Mouse (Mus musculus) hindbrain, embryonic 14.5 days (tissue): Measurements from ENCODE around the gene Dnaja2. TPM values are rescaled to one million over a fixed set of nuclear protein-coding genes. Genes with fewer than 3 reads are reported as not detected.
A peak's percentile ranks its signal among the peaks of the same experiment; 100 is the strongest.

Source experiments
- ATAC-seq: fragments of 200-750 bp; cut with Nextera tagmentation; 2 replicates; pipeline ENCODE4 v1.8.0; 2017; ENCODE audit warnings: moderate number of reproducible peaks, mild to moderate bottlenecking, moderate TSS enrichment, moderate library complexity; ENCODE audit not compliant: low FRiP score
- DNase-seq: peaks from one replicate; pipeline ENCODE4 v3.0.0-alpha.2; 2015; ENCODE audit warnings: low spot score
- H3K27ac ChIP-seq: fragments of 300-500 bp; sonication (generic); 2 replicates; pipeline ENCODE4 v1.5.1; 2014; ENCODE audit warnings: mild to moderate bottlenecking, moderate library complexity
- H3K27me3 ChIP-seq: fragments of 300-500 bp; sonication (generic); 2 replicates; pipeline ENCODE4 v1.6.1; 2014; ENCODE audit warnings: mild to moderate bottlenecking, low read length, mixed read lengths; ENCODE audit not compliant: control insufficient read depth, insufficient read depth
- H3K36me3 ChIP-seq: fragments of 300-500 bp; sonication (generic); replicated peaks from 2 replicates; pipeline ENCODE4 v1.6.1; 2014; ENCODE audit not compliant: control insufficient read depth, insufficient read depth
- H3K4me1 ChIP-seq: fragments of 300-500 bp; sonication (generic); replicated peaks from 2 replicates; pipeline ENCODE4 v1.6.1; 2014; ENCODE audit warnings: antibody characterized with exemption, low read length, mixed read lengths; ENCODE audit not compliant: control insufficient read depth, insufficient read depth
- H3K4me2 ChIP-seq: fragments of 300-500 bp; sonication (generic); replicated peaks from 2 replicates; pipeline ENCODE4 v1.6.1; 2014; ENCODE audit warnings: mild to moderate bottlenecking, moderate library complexity
- H3K4me3 ChIP-seq: fragments of 300-500 bp; sonication (generic); replicated peaks from 2 replicates; pipeline ENCODE4 v1.5.1; 2014; ENCODE audit warnings: mild to moderate bottlenecking, low read length
- H3K9ac ChIP-seq: fragments of 300-500 bp; sonication (generic); 2 replicates; pipeline ENCODE4 v1.6.1; 2014
- H3K9me3 ChIP-seq: fragments of 300-500 bp; sonication (generic); 2 replicates; pipeline ENCODE4 v1.6.1; 2016; ENCODE audit warnings: low read length; ENCODE audit not compliant: control insufficient read depth
- WGBS: fragments of 180-500 bp; shearing (Covaris S2); extraction: QIAGEN DNeasy Blood & Tissue Kit; methylation state at CpG from one replicate; pipeline ENCODE4 v1.1.7; 2014; 5-methylcytosine and 5-hydroxymethylcytosine counted together
- polyA plus RNA-seq: library from polyadenylated mRNA; unstranded; fragments of >200 nt; fragmentation: Nextera tagmentation; extraction: Ambion mirVana; gene quantifications from 2 replicates; pipeline ENCODE4 v1.2.1, GENCODE M21; 2014

Dnaja2 gene
- polyA plus RNA-seq: 172 and 197 TPM in 2 replicates

DNA sequence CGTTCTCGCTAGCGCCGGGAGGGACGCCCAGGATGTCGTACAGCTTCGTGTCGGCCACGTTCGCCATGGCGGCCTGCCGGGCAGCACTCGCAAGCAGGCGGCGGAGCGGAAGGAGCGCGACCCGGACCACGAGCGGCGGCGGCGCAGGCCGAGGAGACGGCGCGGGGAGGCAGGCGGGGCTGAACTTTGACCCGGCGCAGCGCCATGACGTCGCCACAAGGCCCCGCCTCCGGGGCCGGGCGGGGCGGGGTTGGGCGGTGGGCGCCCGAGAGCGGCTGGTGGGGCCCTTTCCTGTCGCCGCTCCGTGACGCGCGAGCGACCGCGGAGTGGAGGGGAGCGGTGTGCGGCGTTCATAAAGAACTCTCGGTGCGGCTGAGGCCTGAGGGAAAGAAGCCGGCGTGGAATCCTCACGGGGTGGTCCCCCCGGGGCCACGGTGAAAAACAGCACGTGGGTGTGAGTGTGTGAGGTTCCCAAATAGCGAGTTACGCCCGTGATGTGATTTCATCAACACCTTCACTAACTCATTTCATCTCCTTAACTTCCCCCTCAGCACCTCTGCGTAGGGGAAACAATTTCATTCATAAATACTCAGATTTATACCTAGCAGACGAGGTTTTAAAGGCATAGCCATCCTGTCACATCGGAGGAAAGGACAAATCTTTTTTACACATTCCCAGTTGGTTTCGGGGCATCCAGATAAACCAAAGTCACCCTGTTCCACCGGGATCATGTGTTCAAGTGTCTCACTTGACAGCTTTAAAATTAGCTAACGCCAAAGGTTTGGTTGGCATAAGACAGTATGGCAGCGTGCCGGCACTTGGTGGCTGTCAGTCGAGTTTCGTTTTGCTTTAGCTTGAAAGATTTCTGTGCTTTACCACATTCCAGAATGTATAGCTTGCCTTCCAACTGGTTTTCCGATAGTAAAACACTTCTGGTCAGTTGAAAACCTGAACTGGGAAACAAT, at the start of gene Dnaja2:
TSS of gene Dnaja2 (minus strand) at position 164 of the 965 bp plus-strand sequence.
- H3K36me3 ChIP-seq: peaks cover 28% of the 10 kb centered on the region
- H3K9me3 ChIP-seq: no peaks in the 10 kb centered on the region
- H3K4me2 ChIP-seq: peak within 1 kb of the TSS; percentile 74
- peak within 1 kb of the TSS; percentile 89 for H3K9ac ChIP-seq
- H3K27ac ChIP-seq: peak within 1 kb of the TSS; percentile 95
- ATAC-seq (peak; percentile 96), DNase-seq (peak; percentile 92)
- peaks cover 13% of the 10 kb centered on the region for H3K4me1 ChIP-seq
- 1% methylated on average over 77 of the region's 77 CpGs for WGBS
- peak within 1 kb of the TSS; percentile 94 for H3K4me3 ChIP-seq
- no peaks in the 10 kb centered on the region for H3K27me3 ChIP-seq

DNA sequence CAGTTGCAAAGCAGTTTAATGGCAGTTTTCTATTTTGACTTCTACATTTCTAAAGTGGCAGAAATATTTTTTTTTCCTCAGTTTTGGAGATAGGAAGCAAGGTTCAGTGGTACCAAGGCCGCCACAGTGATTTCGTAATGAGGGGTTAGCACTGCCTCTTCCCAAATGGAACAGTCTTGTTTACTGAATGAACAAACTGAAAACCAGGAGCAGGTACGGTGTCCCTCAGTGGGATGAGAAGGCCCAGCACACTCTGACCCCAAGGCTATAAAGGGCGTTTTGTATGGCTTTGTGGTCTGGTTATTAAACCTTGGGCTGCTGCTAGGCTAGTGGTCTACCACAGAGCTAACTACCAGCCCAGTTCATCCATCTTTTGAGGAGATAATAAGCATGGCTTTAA, 49.1 kb upstream of the Dnaja2 start:
- no peak overlapping the region for H3K4me2 ChIP-seq
- DNase-seq: no peak
- no peaks in the 10 kb centered on the region for H3K4me1 ChIP-seq
- H3K27ac ChIP-seq: no peak overlapping the region
- no peaks in the 10 kb centered on the region for H3K9me3 ChIP-seq
- H3K27me3 ChIP-seq: no peaks in the 10 kb centered on the region
- no peak overlapping the region for H3K9ac ChIP-seq
- H3K36me3 ChIP-seq: no peaks in the 10 kb centered on the region
- WGBS: 82% methylated on average over 4 of the region's 4 CpGs
- ATAC-seq: no peak
- no peak overlapping the region for H3K4me3 ChIP-seq

DNA sequence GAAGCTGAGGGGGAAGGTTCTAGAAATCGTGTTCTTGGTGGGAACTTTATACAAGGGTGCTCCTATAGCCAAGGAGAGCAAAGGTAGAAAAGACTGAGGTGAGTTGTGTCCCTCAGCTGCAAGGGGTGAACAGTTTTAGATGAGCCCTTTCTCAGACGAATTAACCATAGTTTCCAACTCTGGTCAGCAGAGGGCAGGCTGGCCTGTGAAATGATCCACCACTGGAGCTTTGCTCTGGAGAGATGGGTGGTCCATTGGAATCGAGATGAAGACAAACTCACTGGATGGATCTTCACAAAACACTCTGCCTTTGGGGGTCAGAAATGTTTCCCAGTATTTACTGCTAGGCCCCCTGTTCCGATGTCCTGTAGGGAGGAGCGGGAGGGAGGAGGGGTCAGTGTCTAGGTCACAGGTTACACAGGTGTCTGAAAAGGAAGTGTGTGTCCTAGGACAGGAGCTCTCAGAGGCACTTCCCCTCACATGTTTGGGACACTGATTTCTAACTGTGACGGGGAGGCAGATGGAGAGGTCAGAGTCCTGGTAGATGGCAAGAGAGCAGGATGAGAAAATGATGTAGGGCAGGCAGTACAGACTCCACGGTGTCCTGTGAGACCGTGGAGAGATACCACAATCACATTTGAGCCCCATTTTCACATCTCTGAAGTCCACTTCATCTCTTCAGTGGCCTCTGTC, 48.2 kb upstream of the Dnaja2 start:
- H3K9ac ChIP-seq: no peak overlapping the region
- H3K4me1 ChIP-seq: no peaks in the 10 kb centered on the region
- H3K36me3 ChIP-seq: no peaks in the 10 kb centered on the region
- H3K4me2 ChIP-seq: no peak overlapping the region
- peak; percentile 31; the same call in 1 of the 2 replicates for ATAC-seq
- DNase-seq: peak; percentile 82
- H3K27me3 ChIP-seq: no peaks in the 10 kb centered on the region
- no peak overlapping the region for H3K4me3 ChIP-seq
- 46% methylated on average over 8 of the region's 8 CpGs for WGBS
- H3K9me3 ChIP-seq: no peaks in the 10 kb centered on the region
- H3K27ac ChIP-seq: no peak overlapping the region

DNA sequence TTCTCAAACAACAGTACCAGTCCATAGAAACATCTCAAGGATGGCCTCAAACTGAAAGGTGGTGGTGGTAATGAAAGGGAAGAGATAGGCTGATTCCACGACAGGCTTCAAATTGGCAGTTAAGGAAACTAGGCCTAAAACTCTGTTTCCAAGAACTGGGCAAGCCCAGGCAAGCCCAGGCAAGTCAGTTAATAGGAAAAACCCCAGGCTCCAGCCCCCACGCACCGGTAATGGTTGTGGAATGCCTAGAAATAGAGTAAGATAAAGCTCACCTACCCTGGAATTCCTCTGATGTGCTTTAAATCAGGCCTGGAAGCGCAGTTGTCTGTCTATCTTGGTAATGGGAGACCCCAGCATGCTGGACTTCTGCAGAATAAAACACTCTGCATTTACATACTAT, 47.6 kb upstream of the Dnaja2 start:
- Histone ChIP-seq H3K4me3 (no peak overlapping the region), H3K4me1 (no peaks in the 10 kb centered on the region), H3K4me2 (no peak overlapping the region), H3K9me3 (no peaks in the 10 kb centered on the region), H3K27ac (no peak overlapping the region), H3K36me3 (no peaks in the 10 kb centered on the region), H3K9ac (no peak overlapping the region), H3K27me3 (no peaks in the 10 kb centered on the region)
- WGBS: 84% methylated on average over 4 of the region's 4 CpGs
- ATAC-seq: no peak
- no peak for DNase-seq

DNA sequence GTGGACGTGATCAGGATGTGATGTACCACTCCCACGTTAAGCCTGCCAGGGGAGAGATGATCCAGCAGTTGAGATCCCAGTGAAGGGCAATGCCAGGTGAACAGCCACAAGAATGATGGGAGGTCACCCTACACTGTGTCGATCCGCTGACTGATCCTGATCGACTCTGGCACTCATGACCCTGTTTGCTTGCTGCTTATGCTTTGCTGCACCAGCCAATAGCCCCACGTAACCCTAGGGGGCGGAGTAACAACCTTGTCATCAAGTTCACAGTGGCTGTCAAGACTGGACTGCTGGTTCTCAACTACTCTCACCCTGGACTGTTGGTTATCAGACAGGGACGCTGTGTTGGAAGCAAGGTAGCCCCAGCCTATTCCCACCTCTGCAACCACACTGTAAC, 46.6 kb upstream of the Dnaja2 start:
- DNase-seq (no peak), ATAC-seq (no peak)
- whole genome bisulfite sequencing: 75% methylated on average over 8 of the region's 8 CpGs
- Histone ChIP-seq H3K4me2 (no peak overlapping the region), H3K4me1 (no peaks in the 10 kb centered on the region), H3K27me3 (no peaks in the 10 kb centered on the region), H3K27ac (no peak overlapping the region), H3K4me3 (no peak overlapping the region), H3K36me3 (no peaks in the 10 kb centered on the region), H3K9ac (no peak overlapping the region), H3K9me3 (no peaks in the 10 kb centered on the region)

DNA sequence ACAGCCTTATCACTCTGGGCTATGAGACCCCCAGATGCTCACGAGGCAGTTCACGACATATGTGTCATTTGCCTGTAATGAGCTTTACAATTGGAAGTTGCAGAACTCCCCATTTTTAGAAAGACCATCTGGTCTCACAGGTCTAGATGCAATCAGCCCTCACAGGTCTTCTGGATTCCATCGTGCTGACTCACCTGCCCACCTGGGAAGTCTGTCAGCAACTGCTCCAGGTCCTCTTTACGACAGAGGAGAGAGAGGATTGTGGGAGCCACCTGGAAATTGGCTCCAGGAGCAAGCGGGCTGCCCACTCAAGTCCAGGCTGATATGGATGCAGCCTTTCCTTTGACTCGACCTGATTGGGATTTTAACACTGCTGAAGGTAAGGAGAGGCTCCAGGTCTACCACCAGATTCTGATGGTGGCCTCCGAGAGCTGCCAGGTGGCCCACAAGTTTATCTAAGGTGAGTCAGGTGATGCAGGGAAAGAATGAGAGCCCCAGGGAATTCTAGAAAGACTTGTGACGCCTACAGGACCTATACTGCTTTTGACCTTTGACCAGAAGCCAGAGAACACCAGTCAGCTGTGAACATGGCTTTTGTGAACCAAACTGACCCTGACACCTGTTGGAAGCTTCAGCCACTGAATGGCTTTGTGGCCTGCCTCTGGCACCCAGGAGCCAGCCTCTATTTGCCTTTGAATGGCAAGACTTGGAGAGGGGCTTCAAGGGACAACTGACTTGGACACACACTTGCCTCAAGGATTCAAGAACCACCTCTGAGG, 42.5 kb upstream of the Dnaja2 start:
- Histone ChIP-seq H3K4me1 (no peaks in the 10 kb centered on the region), H3K27me3 (no peaks in the 10 kb centered on the region), H3K4me3 (no peak overlapping the region), H3K9ac (no peak overlapping the region), H3K9me3 (no peaks in the 10 kb centered on the region), H3K27ac (no peak overlapping the region), H3K4me2 (no peak overlapping the region), H3K36me3 (no peaks in the 10 kb centered on the region)
- WGBS: 71% methylated on average over 8 of the region's 8 CpGs
- ATAC-seq (no peak), DNase-seq (no peak)

DNA sequence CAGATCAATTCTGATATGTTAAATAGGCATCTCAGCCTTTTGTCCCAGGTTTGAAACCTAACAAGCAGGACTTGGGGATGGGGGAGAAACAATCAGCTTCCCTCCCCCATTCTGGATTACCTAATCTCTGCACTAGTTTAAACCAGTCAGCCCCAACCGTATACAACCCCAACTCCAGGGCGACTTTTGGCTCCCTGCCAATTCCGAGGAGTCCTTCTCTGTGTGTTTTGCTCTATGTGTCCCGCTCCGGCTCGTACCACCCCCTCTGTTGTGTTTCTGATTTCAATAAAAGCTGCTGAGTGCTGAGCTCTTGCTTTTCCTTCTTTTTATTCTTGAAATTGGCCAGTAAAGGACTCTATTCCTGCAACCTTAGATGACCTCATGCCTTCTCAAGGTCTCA, 40.2 kb upstream of the Dnaja2 start:
- H3K4me1 ChIP-seq: no peaks in the 10 kb centered on the region
- H3K27ac ChIP-seq: no peak overlapping the region
- H3K27me3 ChIP-seq: no peaks in the 10 kb centered on the region
- no peaks in the 10 kb centered on the region for H3K36me3 ChIP-seq
- DNase-seq (peak; percentile 28), ATAC-seq (no peak)
- H3K4me3 ChIP-seq: no peak overlapping the region
- no peaks in the 10 kb centered on the region for H3K9me3 ChIP-seq
- H3K4me2 ChIP-seq: no peak overlapping the region; the same call in 1 of the 2 replicates
- 45% methylated on average over 6 of the region's 6 CpGs for WGBS
- no peak overlapping the region for H3K9ac ChIP-seq

DNA sequence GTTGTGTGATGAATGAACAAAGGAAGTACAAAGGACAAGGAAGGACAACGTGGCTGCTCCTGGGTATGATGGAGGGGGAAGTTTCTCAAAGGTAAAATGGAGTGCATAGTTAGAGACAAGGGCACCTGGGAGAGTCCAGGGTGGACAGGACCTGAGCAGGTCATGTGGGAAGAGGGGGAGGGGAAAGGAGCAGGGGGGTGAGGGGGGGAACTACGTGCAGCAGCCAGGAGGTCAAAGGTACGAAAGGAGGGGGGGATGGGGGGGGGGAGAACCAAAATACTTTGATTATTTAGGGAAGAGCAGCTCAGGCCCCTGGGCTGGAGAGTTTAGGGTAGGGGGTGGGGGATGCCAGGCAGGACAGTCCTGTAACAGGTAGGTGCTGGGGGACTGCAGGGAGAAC, 39.8 kb upstream of the Dnaja2 start:
- Histone ChIP-seq H3K36me3 (no peaks in the 10 kb centered on the region), H3K4me3 (no peak overlapping the region), H3K27ac (no peak overlapping the region), H3K4me1 (no peaks in the 10 kb centered on the region), H3K9ac (no peak overlapping the region), H3K9me3 (no peaks in the 10 kb centered on the region), H3K4me2 (no peak overlapping the region), H3K27me3 (no peaks in the 10 kb centered on the region)
- DNase-seq: no peak
- ATAC-seq: no peak
- WGBS: 40% methylated on average over 3 of the region's 3 CpGs

DNA sequence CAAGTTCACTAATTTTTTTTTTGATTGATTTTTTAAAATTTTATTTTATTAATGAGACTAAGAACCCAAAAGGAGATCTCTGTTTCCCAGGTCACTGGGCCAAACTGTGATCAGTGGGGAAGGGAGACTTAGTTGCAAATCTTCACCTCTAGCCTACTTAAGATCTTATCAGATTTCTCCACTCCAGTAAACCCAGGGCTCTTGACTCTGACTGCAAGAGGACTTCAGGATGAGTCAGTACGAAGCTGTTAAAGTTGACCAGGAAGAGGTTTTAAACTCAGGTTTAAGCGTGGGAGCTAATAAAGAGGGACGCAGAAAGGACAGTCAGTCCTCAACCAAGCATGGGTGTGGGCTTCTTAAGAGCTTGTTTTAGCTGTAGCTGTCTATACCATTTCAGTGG, 38.2 kb upstream of the Dnaja2 start:
- Histone ChIP-seq H3K4me2 (no peak overlapping the region), H3K27ac (no peak overlapping the region), H3K27me3 (no peaks in the 10 kb centered on the region), H3K36me3 (no peaks in the 10 kb centered on the region), H3K9me3 (no peaks in the 10 kb centered on the region), H3K4me3 (no peak overlapping the region), H3K4me1 (no peaks in the 10 kb centered on the region), H3K9ac (no peak overlapping the region)
- 92% methylated on average over 3 of the region's 3 CpGs for WGBS
- DNase-seq (no peak), ATAC-seq (no peak)
